ENCODE assay signal across 17 mouse cellular contexts in genomic region chr16:38360317-38360716, GRCm38 (mm10). TPM values are rescaled to one million over a fixed set of nuclear protein-coding genes. Genes with fewer than 3 reads are reported as not detected.
DNase-seq lines count a peak whose midpoint lies in the region; ATAC-seq and TF ChIP-seq lines count a peak whose summit lies in the region.
"Had no signal": no experiment of that assay in that cellular context is flagged by ENCODE, and none has a peak within 500 bp of the region (broad histone marks: within the 10 kb centered on the region; RNA-seq: fewer than 3 reads in every experiment).

No protein-coding gene starts in this region.

- no peaks in the 10 kb centered on the region for H3K27me3 ChIP-seq in heart, embryonic 15.5 days
- H3K27me3 ChIP-seq in midbrain, postnatal 0 days (ENCODE audit: insufficient read depth, low read length), result no peaks in the 10 kb centered on the region
- no peaks in the 10 kb centered on the region for H3K27me3 ChIP-seq in midbrain, embryonic 11.5 days (ENCODE audit: control insufficient read depth, insufficient read depth, low read length)
- no peaks in the 10 kb centered on the region for H3K27me3 ChIP-seq in hindbrain, postnatal 0 days (ENCODE audit: insufficient read depth, low read length)

- no peak for ATAC-seq in heart, embryonic 15.5 days (replicated peaks; ENCODE audit: insufficient number of reproducible peaks, insufficient read depth, low FRiP score, low read depth)
- ATAC-seq in midbrain, postnatal 0 days (ENCODE audit: low FRiP score), result no peak
- no peak for ATAC-seq in midbrain, embryonic 11.5 days (ENCODE audit: low FRiP score)
- 0 out of 2 replicates have a peak, but pooled peaks have one; percentile 45 for ATAC-seq in hindbrain, postnatal 0 days
- ATAC-seq in erythroid progenitor cell, adult 5-6 weeks (replicated peaks; ENCODE audit: low FRiP score, poor library complexity, severe bottlenecking), result no peak

- peak overlapping the region; percentile 12; the same call in 1 of the 2 replicates for H3K4me2 ChIP-seq in heart, embryonic 15.5 days
- H3K4me2 ChIP-seq in midbrain, postnatal 0 days (ENCODE audit: low read depth, low read length, poor library complexity, severe bottlenecking), result no peak overlapping the region
- H3K4me2 ChIP-seq in midbrain, embryonic 11.5 days, result no peak overlapping the region
- no peak overlapping the region for H3K4me2 ChIP-seq in hindbrain, postnatal 0 days (ENCODE audit: low read depth, low read length)

- H3K4me1 ChIP-seq in heart, embryonic 15.5 days (replicated peaks), result peaks cover 35% of the 10 kb centered on the region
- no peaks in the 10 kb centered on the region for H3K4me1 ChIP-seq in midbrain, postnatal 0 days (ENCODE audit: insufficient read depth, low read length)
- H3K4me1 ChIP-seq in midbrain, embryonic 11.5 days (ENCODE audit: control insufficient read depth, insufficient read depth, low read length), result no peaks in the 10 kb centered on the region
- H3K4me1 ChIP-seq in hindbrain, postnatal 0 days (ENCODE audit: insufficient read depth, low read length), result no peaks in the 10 kb centered on the region; the same call in 1 of the 2 replicates

- no peak for TF ChIP-seq CTCF in midbrain, postnatal 0 days (IDR thresholded peaks at IDR 0.05)
- no peak for TF ChIP-seq CTCF in hindbrain, postnatal 0 days (IDR thresholded peaks at IDR 0.05; ENCODE audit: low read depth)

- no peaks in the 10 kb centered on the region for H3K9me3 ChIP-seq in heart, embryonic 15.5 days (replicated peaks)
- no peaks in the 10 kb centered on the region for H3K9me3 ChIP-seq in midbrain, postnatal 0 days (ENCODE audit: low read length)
- no peaks in the 10 kb centered on the region for H3K9me3 ChIP-seq in midbrain, embryonic 11.5 days (ENCODE audit: control insufficient read depth, low read length)
- no peaks in the 10 kb centered on the region for H3K9me3 ChIP-seq in hindbrain, postnatal 0 days (ENCODE audit: low read length)
- H3K9me3 ChIP-seq: G1E had no signal

- intact Hi-C loops in heart, postnatal 36 days (cut with DNase I), result no loop called here

- H3K4me3 ChIP-seq in heart, embryonic 15.5 days, result no peak overlapping the region
- no peak overlapping the region for H3K4me3 ChIP-seq in midbrain, postnatal 0 days (ENCODE audit: low read depth, low read length)
- H3K4me3 ChIP-seq in midbrain, embryonic 11.5 days (ENCODE audit: low read depth, low read length), result no peak overlapping the region
- H3K4me3 ChIP-seq in hindbrain, postnatal 0 days (ENCODE audit: low read length), result no peak overlapping the region
- H3K4me3 ChIP-seq: erythroblast, embryonic 14.5 days had no signal

- no peak for DNase-seq in heart, postnatal 36 days
- DNase-seq in midbrain, postnatal 0 days (ENCODE audit: low spot score), result peak; percentile 17
- DNase-seq in midbrain, embryonic 11.5 days (ENCODE audit: low spot score, missing footprints), result no peak
- peak; percentile 28 for DNase-seq in hindbrain, postnatal 0 days (ENCODE audit: low spot score)
- DNase-seq in layer of hippocampus, adult 9-11 months, result no peak
- DNase-seq: cerebellum, adult 11-12 months; liver had no signal

- H3K36me3 ChIP-seq in heart, embryonic 15.5 days, result 0 out of 2 replicates have a peak, but pooled peaks cover 3% of the 10 kb centered on the region
- H3K36me3 ChIP-seq in midbrain, postnatal 0 days (ENCODE audit: insufficient read depth, low read length), result no peaks in the 10 kb centered on the region
- H3K36me3 ChIP-seq in midbrain, embryonic 11.5 days (ENCODE audit: control insufficient read depth, insufficient read depth, low read length), result peaks cover 3% of the 10 kb centered on the region; the same call in 1 of the 2 replicates
- H3K36me3 ChIP-seq in hindbrain, postnatal 0 days (ENCODE audit: insufficient read depth, low read length), result no peaks in the 10 kb centered on the region

- 0 out of 2 replicates have a peak overlapping the region, but pooled peaks have one; percentile 13 for H3K9ac ChIP-seq in heart, embryonic 15.5 days
- H3K9ac ChIP-seq in midbrain, postnatal 0 days (replicated peaks; ENCODE audit: low read length, poor library complexity, severe bottlenecking), result no peak overlapping the region
- no peak overlapping the region for H3K9ac ChIP-seq in midbrain, embryonic 11.5 days (ENCODE audit: low read length)
- H3K9ac ChIP-seq in hindbrain, postnatal 0 days (replicated peaks; ENCODE audit: low read length), result no peak overlapping the region

- 35% methylated on average over 2 of the region's 2 CpGs for WGBS in heart, embryonic 15.5 days
- 26% methylated on average over 2 of the region's 2 CpGs for WGBS in midbrain, postnatal 0 days
- WGBS in midbrain, embryonic 11.5 days, result 24% methylated on average over 2 of the region's 2 CpGs
- 13% methylated on average over 2 of the region's 2 CpGs for WGBS in hindbrain, postnatal 0 days

- peak overlapping the region; percentile 98 for H3K27ac ChIP-seq in heart, embryonic 15.5 days
- no peak overlapping the region for H3K27ac ChIP-seq in midbrain, postnatal 0 days (ENCODE audit: low read depth, low read length)
- no peak overlapping the region for H3K27ac ChIP-seq in midbrain, embryonic 11.5 days (ENCODE audit: low read depth, low read length)
- H3K27ac ChIP-seq in hindbrain, postnatal 0 days, result no peak overlapping the region

RNA-seq across cellular contexts. Expression of gene Popdc2, which starts 1.7 kb away (rescaled TPM):
- polyA plus RNA-seq in heart, embryonic 15.5 days (2015; fragmentation: Nextera tagmentation; extraction: Ambion mirVana), result 327 and 350 TPM in 2 replicates
- total RNA-seq in heart, postnatal 36 days (2021), result 100 to 1,000 TPM; 442 to 516 TPM
- total RNA-seq in midbrain, postnatal 0 days (2014; rRNA removed), result 1.5 TPM in 2 replicates
- 0.49 and 0.69 TPM in 2 replicates for polyA plus RNA-seq in midbrain, postnatal 0 days (2015; fragmentation: Nextera tagmentation; extraction: Ambion mirVana)
- polyA plus RNA-seq in midbrain, embryonic 11.5 days (2014; fragmentation: Nextera tagmentation; extraction: Ambion mirVana), result 0.59 and 2.1 TPM in 2 replicates
- 0.10 and 0.40 TPM in 2 replicates for total RNA-seq in hindbrain, postnatal 0 days (2014; rRNA removed)
- polyA plus RNA-seq in hindbrain, postnatal 0 days (2015; fragmentation: Nextera tagmentation; extraction: Ambion mirVana), result 0.83 and 1.0 TPM in 2 replicates
- total RNA-seq in erythroid progenitor cell, adult 5-6 weeks (2015; ENCODE audit: low replicate concordance), result 21.6 and 24.3 TPM in 2 replicates
- total RNA-seq in erythroid progenitor cell, adult 5-6 weeks (2017; ENCODE audit: low replicate concordance), result 18.8 and 23.0 TPM in 2 replicates

RNA-seq across cellular contexts. Expression of gene Gm21987, which starts 13.5 kb away (rescaled TPM):
- polyA plus RNA-seq in heart, embryonic 15.5 days (2015; fragmentation: Nextera tagmentation; extraction: Ambion mirVana), result 3.2 and 4.1 TPM in 2 replicates
- total RNA-seq in heart, postnatal 36 days (2021), result not detected
- total RNA-seq in midbrain, postnatal 0 days (2014; rRNA removed), result not detected in 2 replicates
- polyA plus RNA-seq in midbrain, postnatal 0 days (2015; fragmentation: Nextera tagmentation; extraction: Ambion mirVana), result not detected in 2 replicates
- polyA plus RNA-seq in midbrain, embryonic 11.5 days (2014; fragmentation: Nextera tagmentation; extraction: Ambion mirVana), result not detected in 2 replicates
- not detected in 2 replicates for total RNA-seq in hindbrain, postnatal 0 days (2014; rRNA removed)
- polyA plus RNA-seq in hindbrain, postnatal 0 days (2015; fragmentation: Nextera tagmentation; extraction: Ambion mirVana), result not detected in 2 replicates
- total RNA-seq in erythroid progenitor cell, adult 5-6 weeks (2015; ENCODE audit: low replicate concordance), result not detected in 2 replicates
- not detected in 2 replicates for total RNA-seq in erythroid progenitor cell, adult 5-6 weeks (2017; ENCODE audit: low replicate concordance)
- total RNA-seq: hematopoietic stem cell, adult 5-6 weeks had no signal
- polyA plus RNA-seq: frontal cortex, adult 2 months; kidney, embryonic 16.5 days; neural tube, embryonic 11.5 days; spleen, adult 2 months; urinary bladder, adult 2 months had no signal

RNA-seq across cellular contexts. Expression of gene Cox17, which starts 13.5 kb away (rescaled TPM):
- 224 and 350 TPM in 2 replicates for polyA plus RNA-seq in heart, embryonic 15.5 days (2015; fragmentation: Nextera tagmentation; extraction: Ambion mirVana)
- 100 to 1,000 TPM; 313 to 334 TPM for total RNA-seq in heart, postnatal 36 days (2021)
- total RNA-seq in midbrain, postnatal 0 days (2014; rRNA removed), result 14.5 and 15.0 TPM in 2 replicates
- polyA plus RNA-seq in midbrain, postnatal 0 days (2015; fragmentation: Nextera tagmentation; extraction: Ambion mirVana), result 65.3 and 66.1 TPM in 2 replicates
- 122 and 124 TPM in 2 replicates for polyA plus RNA-seq in midbrain, embryonic 11.5 days (2014; fragmentation: Nextera tagmentation; extraction: Ambion mirVana)
- 12.2 and 24.5 TPM in 2 replicates for total RNA-seq in hindbrain, postnatal 0 days (2014; rRNA removed)
- 78.5 and 90.1 TPM in 2 replicates for polyA plus RNA-seq in hindbrain, postnatal 0 days (2015; fragmentation: Nextera tagmentation; extraction: Ambion mirVana)
- 157 and 170 TPM in 2 replicates for total RNA-seq in erythroid progenitor cell, adult 5-6 weeks (2015; ENCODE audit: low replicate concordance)
- total RNA-seq in erythroid progenitor cell, adult 5-6 weeks (2017; ENCODE audit: low replicate concordance), result 196 and 437 TPM in 2 replicates

RNA-seq across cellular contexts. Expression of gene Maats1, which starts 18.4 kb away (rescaled TPM):
- polyA plus RNA-seq in heart, embryonic 15.5 days (2015; fragmentation: Nextera tagmentation; extraction: Ambion mirVana), result 0.10 and 0.13 TPM in 2 replicates
- not detected for total RNA-seq in heart, postnatal 36 days (2021)
- 1.2 and 2.1 TPM in 2 replicates for total RNA-seq in midbrain, postnatal 0 days (2014; rRNA removed)
- 1.0 and 1.5 TPM in 2 replicates for polyA plus RNA-seq in midbrain, postnatal 0 days (2015; fragmentation: Nextera tagmentation; extraction: Ambion mirVana)
- 0.32 and 0.60 TPM in 2 replicates for polyA plus RNA-seq in midbrain, embryonic 11.5 days (2014; fragmentation: Nextera tagmentation; extraction: Ambion mirVana)
- total RNA-seq in hindbrain, postnatal 0 days (2014; rRNA removed), result 1.4 TPM in 2 replicates
- 0.86 and 1.4 TPM in 2 replicates for polyA plus RNA-seq in hindbrain, postnatal 0 days (2015; fragmentation: Nextera tagmentation; extraction: Ambion mirVana)
- total RNA-seq in erythroid progenitor cell, adult 5-6 weeks (2015; ENCODE audit: low replicate concordance), result not detected in 2 replicates
- total RNA-seq in erythroid progenitor cell, adult 5-6 weeks (2017; ENCODE audit: low replicate concordance), result not detected in 2 replicates
- total RNA-seq: hematopoietic stem cell, adult 5-6 weeks had no signal
- polyA plus RNA-seq: erythroblast, embryonic 14.5 days; G1E had no signal

Comparison
In these comparisons a context has a peak if more than half of its experiments do, and no peak if none do; other contexts are left out.
1. DNase-seq: peak in midbrain, postnatal 0 days (single experiment) and hindbrain, postnatal 0 days (single experiment); none in heart, postnatal 36 days (0 of 2), midbrain, embryonic 11.5 days (single experiment) and layer of hippocampus, adult 9-11 months (single experiment).
2. RNA of gene Popdc2, which starts 1.7 kb away (total RNA-seq): 442 to 516 TPM in heart, postnatal 36 days; 18.8 to 24.3 TPM in erythroid progenitor cell, adult 5-6 weeks, 1.5 TPM in midbrain, postnatal 0 days and 0.10 to 0.40 TPM in hindbrain, postnatal 0 days; every median in the first group is over 10 times any median in the second.